Mouse (Mus musculus): Measurements from ENCODE around the gene Zbtb46.

The Zbtb46 gene

GRCm38 (mm10) chr2:181356780-181357179 is 102.4 kb downstream of the Zbtb46 start:
- DNase-seq, result no peak

GRCm38 (mm10) chr2:181342766-181343165 is 116.5 kb downstream of the Zbtb46 start:
- no peak for DNase-seq

DNA sequence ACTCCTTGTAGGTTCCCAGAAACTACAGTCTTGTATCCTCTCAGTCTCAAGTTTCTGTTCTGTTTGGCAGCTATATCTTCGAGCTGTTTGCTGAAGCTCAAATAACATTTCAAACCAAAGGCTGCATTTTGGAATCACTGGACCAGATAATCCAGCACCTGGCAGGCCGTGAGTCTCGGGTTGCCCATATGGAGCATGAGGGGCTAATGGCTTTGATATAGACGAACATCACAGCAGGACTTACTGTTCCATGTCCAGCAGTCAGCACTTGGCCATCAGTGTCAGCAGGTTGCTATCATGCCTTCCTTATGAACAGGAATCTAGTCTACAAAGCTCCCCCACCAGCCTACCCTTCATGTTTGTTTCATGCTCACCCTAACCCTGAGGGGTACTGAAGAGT is 118.8 kb downstream of the Zbtb46 start:
- DNase-seq, result no peak

All from lung, postnatal 10 days (tissue).